Mouse (Mus musculus) stomach, postnatal 0 days (tissue): Measurements from ENCODE around the gene C1qtnf5. TPM values are rescaled to one million over a fixed set of nuclear protein-coding genes. Genes with fewer than 3 reads are reported as not detected.

Experiments
- ATAC-seq: fragments of 200-750 bp; cut with Nextera tagmentation; 2 replicates; pipeline ENCODE4 v1.8.0; 2017; ENCODE audit not compliant: low FRiP score, low TSS enrichment
- DNase-seq: peaks from one replicate; pipeline ENCODE4 v3.0.0-alpha.2; 2016; ENCODE audit warnings: low spot score
- H3K27ac ChIP-seq: fragments of 300-500 bp; sonication (generic); replicated peaks from 2 replicates; pipeline ENCODE4 v1.5.1; 2014; ENCODE audit warnings: mild to moderate bottlenecking, control low read depth
- H3K27me3 ChIP-seq: fragments of 300-500 bp; sonication (generic); 2 replicates; pipeline ENCODE4 v1.6.1; 2014; ENCODE audit warnings: low read length; ENCODE audit not compliant: control insufficient read depth, insufficient read depth
- H3K36me3 ChIP-seq: fragments of 300-500 bp; sonication (generic); 2 replicates; pipeline ENCODE4 v1.6.1; 2014; ENCODE audit warnings: low read length, mixed read lengths; ENCODE audit not compliant: control insufficient read depth, insufficient read depth
- H3K4me1 ChIP-seq: fragments of 300-500 bp; sonication (generic); replicated peaks from 2 replicates; pipeline ENCODE4 v1.6.1; 2014; ENCODE audit warnings: antibody characterized with exemption; ENCODE audit not compliant: control insufficient read depth, insufficient read depth
- H3K4me2 ChIP-seq: fragments of 300-500 bp; sonication (generic); replicated peaks from 2 replicates; pipeline ENCODE4 v1.6.1; 2014; ENCODE audit warnings: low read depth, mild to moderate bottlenecking, control low read depth, moderate library complexity
- H3K4me3 ChIP-seq: fragments of 300-500 bp; sonication (generic); 2 replicates; pipeline ENCODE4 v1.5.1; 2014; ENCODE audit warnings: low read depth, low read length, control low read depth
- H3K9ac ChIP-seq: fragments of 300-500 bp; sonication (generic); 2 replicates; pipeline ENCODE4 v1.6.1; 2014; ENCODE audit warnings: mild to moderate bottlenecking, low read length, control low read depth, mixed read lengths
- H3K9me3 ChIP-seq: fragments of 300-500 bp; sonication (generic); 2 replicates; pipeline ENCODE4 v1.6.1; 2016; ENCODE audit warnings: low read length; ENCODE audit not compliant: control insufficient read depth
- CTCF ChIP-seq: IDR thresholded peaks from 2 replicates; pipeline ENCODE4 v1.5.1; 2016; ENCODE audit warnings: antibody characterized with exemption, low read depth, mild to moderate bottlenecking, moderate library complexity
- EP300 ChIP-seq: optimal IDR thresholded peaks from 2 replicates; pipeline ENCODE3; 2016; ENCODE audit warnings: antibody characterized with exemption
- WGBS: fragments of 180-500 bp; shearing (Covaris S2); extraction: QIAGEN DNeasy Blood & Tissue Kit; methylation state at CpG from one replicate; pipeline ENCODE4 v1.1.7; 2014; 5-methylcytosine and 5-hydroxymethylcytosine counted together
- polyA plus RNA-seq: library from polyadenylated mRNA; unstranded; fragments of >200 nt; fragmentation: Nextera tagmentation; extraction: Ambion mirVana; gene quantifications from 2 replicates; pipeline ENCODE4 v1.2.1, GENCODE M21; 2015

C1qtnf5 gene
- polyA plus RNA-seq, 1 experiment from 2014 or later: 5.3 TPM

GRCm38 (mm10) chr9:44069252-44069651 is 37.8 kb upstream of the C1qtnf5 start:
- WGBS: 34% methylated on average over 7 of the region's 7 CpGs
- no peak overlapping the region for H3K4me3 ChIP-seq
- no peak for DNase-seq
- no peak overlapping the region for H3K4me2 ChIP-seq
- ATAC-seq: no peak
- TF ChIP-seq EP300: no peak
- no peak overlapping the region for H3K9ac ChIP-seq
- H3K9me3 ChIP-seq: no peaks in the 10 kb centered on the region
- no peaks in the 10 kb centered on the region for H3K27me3 ChIP-seq
- no peak overlapping the region for H3K27ac ChIP-seq
- no peaks in the 10 kb centered on the region for H3K36me3 ChIP-seq
- H3K4me1 ChIP-seq: peaks cover 8% of the 10 kb centered on the region; the same call in 1 of the 2 replicates

- 67% methylated on average over 14 of the region's 14 CpGs for WGBS
- no peak for TF ChIP-seq EP300
- no peak for TF ChIP-seq CTCF
- no peak overlapping the region for H3K27ac ChIP-seq
These were observed 36.8 kb upstream of the C1qtnf5 start for GRCm38 (mm10) chr9:44070113-44070843.

GRCm38 (mm10) chr9:44070844-44071231 is 36.2 kb upstream of the C1qtnf5 start:
- 36% methylated on average over 8 of the region's 8 CpGs for WGBS
- no peak overlapping the region; the same call in 1 of the 2 replicates for H3K4me2 ChIP-seq
- no peaks in the 10 kb centered on the region for H3K27me3 ChIP-seq
- TF ChIP-seq CTCF (no peak), EP300 (no peak)
- DNase-seq: no peak
- H3K9me3 ChIP-seq: no peaks in the 10 kb centered on the region
- no peak overlapping the region for H3K4me3 ChIP-seq
- H3K9ac ChIP-seq: peak overlapping the region; percentile 18; the same call in 1 of the 2 replicates
- no peak overlapping the region for H3K27ac ChIP-seq
- peaks cover 8% of the 10 kb centered on the region; the same call in 1 of the 2 replicates for H3K4me1 ChIP-seq
- no peak for ATAC-seq
- H3K36me3 ChIP-seq: no peaks in the 10 kb centered on the region

More at GRCm38 (mm10) chr9:44070113-44070843, 36.8 kb upstream of the C1qtnf5 start:
- Histone ChIP-seq H3K9ac (peak overlapping the region; percentile 18; the same call in 1 of the 2 replicates), H3K4me3 (no peak overlapping the region), H3K27me3 (no peaks in the 10 kb centered on the region), H3K36me3 (no peaks in the 10 kb centered on the region), H3K4me2 (no peak overlapping the region), H3K4me1 (peaks cover 8% of the 10 kb centered on the region; the same call in 1 of the 2 replicates), H3K9me3 (no peaks in the 10 kb centered on the region)
- ATAC-seq (no peak), DNase-seq (no peak)

GRCm38 (mm10) chr9:44071914-44072598 is 35.0 kb upstream of the C1qtnf5 start:
- Histone ChIP-seq H3K9ac (no peak overlapping the region), H3K36me3 (no peaks in the 10 kb centered on the region), H3K27ac (no peak overlapping the region), H3K27me3 (no peaks in the 10 kb centered on the region), H3K4me1 (peaks cover 10% of the 10 kb centered on the region; the same call in 1 of the 2 replicates), H3K4me2 (no peak overlapping the region), H3K4me3 (no peak overlapping the region), H3K9me3 (no peaks in the 10 kb centered on the region)
- ATAC-seq: no peak
- TF ChIP-seq EP300 (no peak), CTCF (no peak)
- DNase-seq: no peak
- WGBS: 47% methylated on average over 11 of the region's 11 CpGs

GRCm38 (mm10) chr9:44072599-44072915 is 34.5 kb upstream of the C1qtnf5 start:
- ATAC-seq (no peak), DNase-seq (no peak)
- no peaks in the 10 kb centered on the region for H3K36me3 ChIP-seq
- no peak overlapping the region for H3K4me3 ChIP-seq
- no peak for TF ChIP-seq EP300
- TF ChIP-seq CTCF: no peak
- H3K4me2 ChIP-seq: no peak overlapping the region
- no peak overlapping the region for H3K27ac ChIP-seq
- no peaks in the 10 kb centered on the region for H3K27me3 ChIP-seq
- WGBS: 45% methylated on average over 4 of the region's 4 CpGs
- no peak overlapping the region for H3K9ac ChIP-seq
- peaks cover 12% of the 10 kb centered on the region for H3K4me1 ChIP-seq
- H3K9me3 ChIP-seq: no peaks in the 10 kb centered on the region

GRCm38 (mm10) chr9:44073115-44073514 is 33.9 kb upstream of the C1qtnf5 start:
- no peak overlapping the region for H3K4me2 ChIP-seq
- H3K36me3 ChIP-seq: no peaks in the 10 kb centered on the region
- no peaks in the 10 kb centered on the region for H3K27me3 ChIP-seq
- peaks cover 15% of the 10 kb centered on the region for H3K4me1 ChIP-seq
- TF ChIP-seq CTCF (no peak), EP300 (no peak)
- H3K4me3 ChIP-seq: no peak overlapping the region
- no peak for ATAC-seq
- DNase-seq: no peak
- H3K9me3 ChIP-seq: no peaks in the 10 kb centered on the region
- H3K9ac ChIP-seq: no peak overlapping the region
- H3K27ac ChIP-seq: no peak overlapping the region
- 69% methylated on average over 5 of the region's 5 CpGs for WGBS
